Mouse (Mus musculus) embryonic fibroblast, embryonic 13.5 days (primary cell): ENCODE data around the gene Nhlrc2.

Source experiments
- CTCF ChIP-seq: IDR thresholded peaks from 2 replicates; pipeline ENCODE4 v1.5.1; 2011; ENCODE audit warnings: mild to moderate bottlenecking, control low read depth, low read length, moderate library complexity, borderline replicate concordance; ENCODE audit not compliant: insufficient read depth
- POLR2A ChIP-seq: IDR thresholded peaks from 2 replicates; pipeline ENCODE4 v1.6.1; 2011; ENCODE audit warnings: low read depth, mild to moderate bottlenecking, control low read depth, low read length, moderate library complexity

DNA sequence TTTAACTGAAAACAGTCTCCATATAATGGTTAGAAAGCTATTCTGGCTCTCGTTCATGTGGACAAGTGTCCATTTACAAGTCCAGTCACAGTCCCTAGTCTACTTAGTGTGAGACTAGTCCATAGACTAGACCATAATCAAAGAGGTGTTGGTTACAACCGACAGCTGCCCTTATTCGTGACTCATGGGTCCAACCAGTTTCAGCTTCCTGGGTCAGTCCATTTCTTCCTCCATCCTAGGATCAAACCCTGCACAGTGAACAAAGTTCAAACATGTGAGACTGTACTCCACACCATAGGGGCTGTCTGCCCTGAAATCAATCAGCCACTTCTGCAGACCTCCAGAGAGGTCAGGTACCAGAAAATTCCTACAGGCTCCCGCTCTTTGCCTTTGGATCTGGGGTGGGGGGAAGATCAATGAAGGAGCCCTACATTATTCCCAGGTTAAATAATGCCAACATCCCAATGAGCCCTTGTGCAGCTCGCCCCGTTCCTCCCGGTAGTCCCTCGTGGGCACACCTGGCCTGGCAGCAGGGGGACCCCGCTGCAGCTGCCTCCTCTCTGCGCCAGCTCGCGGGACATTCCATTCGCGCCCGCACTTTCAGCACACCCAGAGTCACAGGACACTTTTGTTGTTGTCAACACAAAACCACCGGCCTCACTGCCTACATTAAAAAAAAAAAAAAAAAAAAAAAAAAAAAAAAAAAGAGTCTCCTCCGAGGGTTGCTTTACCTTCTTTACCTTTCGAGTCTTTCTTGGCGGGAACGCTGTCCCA is 418 bp upstream of the Nhlrc2 start, which contains the start of gene Dclre1a:
- TF ChIP-seq CTCF (no peak), POLR2A (peak; percentile 58)
